Mouse (Mus musculus) olfactory bulb, adult 2 months (tissue): Measurements from ENCODE around the gene Oit3. TPM values are rescaled to one million over a fixed set of nuclear protein-coding genes. Genes with fewer than 3 reads are reported as not detected.
"Not testable (repeated sequence)": the region's sequence is repeated elsewhere in the genome, so short reads cannot be mapped to it uniquely, and the experiment has no call there.

Experiments
- H3K27ac ChIP-seq: fragments of 200-500 bp; 2 replicates; pipeline ENCODE4 v1.5.1; 2012; ENCODE audit warnings: low read depth, low read length; ENCODE audit not compliant: insufficient read depth
- H3K4me1 ChIP-seq: fragments of 200-500 bp; 2 replicates; pipeline ENCODE4 v1.6.1; 2012; ENCODE audit warnings: low read length; ENCODE audit not compliant: control insufficient read depth, insufficient read depth
- H3K4me3 ChIP-seq: fragments of 200-500 bp; 2 replicates; pipeline ENCODE4 v1.5.1; 2012; ENCODE audit warnings: mild to moderate bottlenecking, low read depth, low read length, moderate library complexity; ENCODE audit not compliant: insufficient read depth
- CTCF ChIP-seq: fragments of 200-500 bp; IDR thresholded peaks from 2 replicates; pipeline ENCODE4 v1.5.1; 2012; ENCODE audit warnings: low read depth, mild to moderate bottlenecking, low read length, moderate library complexity; ENCODE audit not compliant: insufficient read depth
- POLR2A ChIP-seq: fragments of 200-500 bp; IDR thresholded peaks from 2 replicates; pipeline ENCODE4 v1.6.1; 2012; ENCODE audit warnings: mild to moderate bottlenecking, low read depth, low read length, moderate library complexity; ENCODE audit not compliant: insufficient read depth
- WGBS: fragments of 180-500 bp; shearing (Covaris S2); methylation state at CpG from one replicate; pipeline ENCODE4 v1.1.7; 2018; 5-methylcytosine and 5-hydroxymethylcytosine counted together
- polyA plus RNA-seq: library from polyadenylated mRNA; stranded (reverse); fragments of >200 nt; gene quantifications from 2 replicates; pipeline ENCODE4 v1.2.4, GENCODE M21; 2012; ENCODE audit warnings: low replicate concordance; ENCODE audit not compliant: missing spikeins, insufficient read depth, insufficient read length

Oit3 gene
- polyA plus RNA-seq, 1 experiment, result not detected

DNA sequence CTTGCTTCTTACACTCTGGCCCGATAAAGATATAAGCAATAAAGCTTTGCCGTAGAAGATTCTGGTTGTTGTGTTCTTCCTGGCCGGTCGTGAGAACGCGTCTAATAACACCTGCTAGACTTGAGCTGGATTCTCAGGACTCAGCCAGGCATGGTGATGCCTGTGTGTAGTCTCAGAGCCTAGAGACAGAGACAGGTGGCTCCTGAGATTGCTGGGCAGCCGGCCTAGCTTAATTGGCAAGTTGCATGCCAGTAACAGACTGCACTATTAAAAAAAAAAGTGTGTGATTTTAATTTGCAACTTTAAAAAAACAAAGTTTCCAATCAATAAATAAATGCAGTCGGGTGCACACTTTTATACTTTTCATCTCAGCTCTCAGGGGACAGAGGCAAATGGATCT, 54.6 kb downstream of the Oit3 start:
- no peaks in the 10 kb centered on the region for H3K4me1 ChIP-seq
- no peak for TF ChIP-seq CTCF
- no peak for TF ChIP-seq POLR2A
- WGBS, result 64% methylated on average over 8 of the region's 8 CpGs
- H3K4me3 ChIP-seq, result no peak overlapping the region
- no peak overlapping the region for H3K27ac ChIP-seq

DNA sequence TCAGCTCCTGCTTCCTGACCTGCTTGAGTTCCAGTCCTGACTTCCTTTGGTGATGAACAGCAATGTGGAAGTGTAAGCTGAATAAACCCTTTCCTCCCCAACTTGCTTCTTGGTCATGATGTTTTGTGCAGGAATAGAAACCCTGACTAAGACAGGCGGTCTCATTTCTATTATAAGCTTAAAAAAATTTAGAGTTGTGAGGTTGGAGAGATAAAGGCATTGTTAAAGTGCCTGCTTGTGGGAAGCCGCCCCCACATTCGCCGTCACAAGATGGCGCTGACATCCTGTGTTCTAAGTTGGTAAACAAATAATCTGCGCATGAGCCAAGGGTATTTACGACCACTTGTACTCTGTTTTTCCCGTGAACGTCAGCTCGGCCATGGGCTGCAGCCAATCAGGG, 60.0 kb downstream of the Oit3 start:
- not testable (repeated sequence) for H3K27ac ChIP-seq, H3K4me3 ChIP-seq, H3K4me1 ChIP-seq
- WGBS, result 78% methylated on average over 7 of the region's 10 CpGs

DNA sequence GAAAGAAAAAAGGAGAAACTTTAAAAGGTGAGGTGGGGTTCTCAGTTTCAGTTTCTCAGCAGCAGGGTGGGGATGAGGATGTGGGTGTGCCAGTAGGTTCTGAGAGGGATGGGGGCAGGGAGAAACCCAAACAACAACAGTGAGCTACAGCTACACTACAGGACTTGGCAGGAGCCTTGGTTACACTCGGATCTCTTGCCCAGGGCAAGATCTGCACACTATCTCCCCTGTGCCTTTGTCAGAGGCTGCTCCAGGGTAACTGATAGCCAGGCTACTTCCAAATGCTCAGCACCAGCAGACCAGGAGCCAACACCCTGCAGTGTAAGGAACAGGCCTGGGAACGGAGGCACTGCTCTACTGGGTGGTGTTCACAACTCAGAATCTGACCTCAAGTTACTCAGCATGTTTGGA, 61.2 kb downstream of the Oit3 start:
- TF ChIP-seq POLR2A (no peak), CTCF (no peak)
- Histone ChIP-seq H3K4me3 (no peak overlapping the region), H3K4me1 (no peaks in the 10 kb centered on the region), H3K27ac (no peak overlapping the region)
- WGBS, result 76% methylated on average over 2 of the region's 2 CpGs

DNA sequence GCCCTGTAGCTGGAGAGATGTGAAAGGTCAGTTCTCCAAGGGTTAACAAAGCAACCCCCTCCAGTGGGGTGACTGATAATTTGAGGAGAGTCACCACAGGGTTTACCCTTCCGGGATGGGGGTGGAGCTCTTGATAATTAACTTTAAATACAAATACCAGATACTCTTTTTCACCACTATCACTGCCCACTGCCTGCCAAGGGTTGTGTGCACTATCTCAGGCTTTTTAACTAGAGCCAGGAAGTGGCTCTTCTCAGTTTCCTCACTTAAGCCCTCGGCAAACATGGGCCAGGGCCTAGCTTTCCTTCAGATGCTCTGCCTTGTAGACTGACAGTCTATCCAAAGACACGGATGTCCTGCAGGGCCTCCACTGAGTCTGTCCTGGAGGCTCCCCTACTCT, 61.7 kb downstream of the Oit3 start:
- TF ChIP-seq CTCF (no peak), POLR2A (no peak)
- H3K27ac ChIP-seq, result no peak overlapping the region
- H3K4me3 ChIP-seq, result no peak overlapping the region
- no peaks in the 10 kb centered on the region for H3K4me1 ChIP-seq
- 45% methylated on average over 3 of the region's 3 CpGs for WGBS

DNA sequence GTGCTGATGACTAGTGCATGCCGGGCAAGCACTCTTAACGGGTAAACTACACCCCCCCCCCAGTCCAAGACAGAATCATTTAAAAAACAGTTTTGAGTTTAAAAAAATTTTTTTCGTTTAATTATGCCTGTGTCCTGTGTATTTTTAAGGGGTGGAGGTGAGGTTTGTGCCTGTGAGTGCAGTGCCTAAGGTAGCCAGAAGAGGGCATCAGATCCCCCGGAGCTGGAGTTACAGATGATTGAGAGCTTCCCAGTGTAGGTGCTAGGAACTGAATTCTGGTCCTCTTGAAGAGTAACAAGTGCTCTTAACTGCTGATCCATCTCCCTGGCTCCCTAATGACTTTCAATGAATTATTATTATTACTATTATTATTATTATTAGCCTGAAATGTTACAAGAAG, 62.9 kb downstream of the Oit3 start:
- 95% methylated on average over 4 of the region's 4 CpGs for WGBS
- no peak overlapping the region for H3K4me3 ChIP-seq
- no peaks in the 10 kb centered on the region for H3K4me1 ChIP-seq
- H3K27ac ChIP-seq, result no peak overlapping the region
- TF ChIP-seq CTCF, result no peak

DNA sequence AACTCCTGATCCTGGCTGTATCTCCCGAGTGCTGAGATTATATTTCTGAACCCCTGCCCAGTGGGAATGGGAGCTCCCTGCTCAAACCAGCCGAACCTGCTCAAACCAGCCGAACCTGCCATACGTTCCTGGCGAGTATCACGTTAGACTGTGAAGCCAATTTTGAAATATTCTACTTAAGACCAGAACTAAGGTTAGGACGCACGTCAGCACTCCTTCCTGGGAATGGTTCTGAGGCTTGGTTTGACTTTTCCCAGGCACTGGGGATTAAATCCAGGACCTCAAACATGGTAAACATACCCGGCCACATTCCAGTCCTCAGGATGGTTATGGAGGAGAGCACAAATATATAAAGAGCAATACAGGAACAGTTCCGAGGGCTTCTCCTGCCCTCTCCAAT, 63.7 kb downstream of the Oit3 start:
- no peak for TF ChIP-seq POLR2A
- no peak for TF ChIP-seq CTCF

More for the DNA sequence above, 63.7 kb downstream of the Oit3 start:
- Histone ChIP-seq H3K27ac (no peak overlapping the region), H3K4me3 (no peak overlapping the region), H3K4me1 (no peaks in the 10 kb centered on the region)
- 93% methylated on average over 10 of the region's 10 CpGs for WGBS

Other genes with a start within 250 kb of the Oit3 start
- gene Sept10, start 219.9 kb downstream of the Oit3 start, polyA plus RNA-seq, result not detected in 2 replicates
- not detected in 2 replicates for gene Sowahc, start 219.8 kb downstream of the Oit3 start, polyA plus RNA-seq
- not detected in 2 replicates for gene P4ha1, start 118.5 kb downstream of the Oit3 start, polyA plus RNA-seq
- not detected in 2 replicates for gene Gm10273, start 46.1 kb downstream of the Oit3 start, polyA plus RNA-seq
- gene Pla2g12b, start 38.1 kb downstream of the Oit3 start, polyA plus RNA-seq, result not detected in 2 replicates
- not detected in 2 replicates for gene Gm10322, start 174.3 kb upstream of the Oit3 start, polyA plus RNA-seq
- not detected in 2 replicates for gene Mcu, start 174.9 kb upstream of the Oit3 start, polyA plus RNA-seq